Mouse (Mus musculus): Measurements from ENCODE around the gene Myo5a. TPM values are rescaled to one million over a fixed set of nuclear protein-coding genes. Genes with fewer than 3 reads are reported as not detected.

The Myo5a gene
- polyA plus RNA-seq, 1 experiment from 2014 or later: 22.3 TPM

DNA sequence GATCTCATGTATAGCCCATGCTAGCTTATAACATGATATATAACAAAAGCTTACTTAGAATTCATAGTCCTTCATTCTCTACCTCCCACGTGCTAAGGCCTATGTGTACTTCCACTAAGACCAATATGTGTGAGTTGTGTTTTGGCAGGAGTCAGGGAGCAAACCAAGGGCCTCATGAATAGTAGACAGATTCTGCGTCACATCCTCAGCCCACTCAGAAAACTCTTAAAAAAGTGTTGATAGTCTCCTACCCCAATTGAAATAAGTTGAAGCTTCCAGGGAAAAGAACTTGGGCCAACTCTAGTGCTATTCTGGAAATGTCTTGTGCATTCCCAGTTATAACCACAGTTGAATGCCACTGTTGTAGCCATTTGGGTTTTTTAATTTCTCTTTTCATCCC is 131.2 kb downstream of the Myo5a start:
- peaks cover 58% of the 10 kb centered on the region for H3K36me3 ChIP-seq

DNA sequence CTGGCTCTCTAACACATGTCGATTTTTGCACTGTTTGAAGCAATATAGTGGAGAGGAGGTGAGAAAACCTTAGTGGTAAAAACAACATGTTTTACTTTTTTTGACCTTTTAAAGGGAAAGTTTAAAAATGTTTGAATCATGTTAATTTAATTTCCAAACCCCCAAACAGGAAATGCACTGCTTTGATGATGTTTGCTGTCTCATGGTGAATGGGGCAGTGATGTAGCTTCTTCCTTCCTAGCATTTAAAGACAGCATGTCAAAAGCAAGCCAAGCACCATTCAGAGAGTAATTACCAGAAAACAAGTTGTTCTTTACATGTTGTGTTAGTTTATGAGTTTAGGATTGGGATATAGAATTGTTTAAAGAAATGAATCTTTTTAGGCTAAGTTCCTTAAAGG is 138.4 kb downstream of the Myo5a start:
- no peak overlapping the region for H3K4me2 ChIP-seq
- peaks cover 44% of the 10 kb centered on the region for H3K36me3 ChIP-seq
- no peaks in the 10 kb centered on the region for H3K27me3 ChIP-seq
- H3K9me3 ChIP-seq: no peaks in the 10 kb centered on the region
- no peak overlapping the region for H3K27ac ChIP-seq
- H3K9ac ChIP-seq (replicated peaks): no peak overlapping the region
- H3K4me3 ChIP-seq (replicated peaks): no peak overlapping the region
- 83% methylated on average over 1 of the region's 1 CpGs for WGBS
- H3K4me1 ChIP-seq (replicated peaks): 0 out of 2 replicates have a peak, but pooled peaks cover 7% of the 10 kb centered on the region
- no peak for ATAC-seq (ENCODE audit: insufficient number of reproducible peaks, insufficient read depth, low FRiP score, low TSS enrichment, low read depth)

More for the DNA sequence above, 131.2 kb downstream of the Myo5a start:
- 89% methylated on average over 2 of the region's 2 CpGs for WGBS
- H3K4me3 ChIP-seq (replicated peaks): no peak overlapping the region
- H3K9ac ChIP-seq (replicated peaks): no peak overlapping the region
- H3K9me3 ChIP-seq: no peaks in the 10 kb centered on the region
- no peak overlapping the region for H3K4me2 ChIP-seq
- H3K27ac ChIP-seq: no peak overlapping the region
- no peaks in the 10 kb centered on the region for H3K4me1 ChIP-seq (replicated peaks)
- H3K27me3 ChIP-seq: no peaks in the 10 kb centered on the region
- no peak for ATAC-seq (ENCODE audit: insufficient number of reproducible peaks, insufficient read depth, low FRiP score, low TSS enrichment, low read depth)

DNA sequence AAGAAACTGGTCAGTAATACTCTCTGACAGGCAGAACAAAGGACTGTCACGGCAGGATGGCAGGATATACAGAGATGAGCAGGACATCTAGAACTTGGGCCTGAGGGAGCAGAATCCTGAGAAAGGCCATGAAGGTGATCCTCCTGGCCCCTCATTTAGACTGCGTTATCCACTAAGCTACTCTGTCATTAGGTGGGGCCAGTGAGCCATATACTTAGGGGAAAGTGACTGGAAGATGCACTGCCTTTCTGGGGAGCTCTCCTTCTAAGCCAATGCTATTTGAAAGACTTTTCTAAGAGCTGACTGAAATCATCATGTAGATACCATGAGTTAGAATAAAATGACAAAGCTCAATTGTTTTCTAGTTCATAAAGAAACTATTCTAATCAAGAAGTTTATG is 139.5 kb downstream of the Myo5a start:
- Histone ChIP-seq H3K4me2 (no peak overlapping the region), H3K9ac (replicated peaks) (no peak overlapping the region), H3K9me3 (no peaks in the 10 kb centered on the region), H3K27me3 (no peaks in the 10 kb centered on the region), H3K4me1 (replicated peaks) (0 out of 2 replicates have a peak, but pooled peaks cover 7% of the 10 kb centered on the region), H3K36me3 (peaks cover 43% of the 10 kb centered on the region), H3K4me3 (replicated peaks) (no peak overlapping the region), H3K27ac (no peak overlapping the region)
- no peak for ATAC-seq (ENCODE audit: insufficient number of reproducible peaks, insufficient read depth, low FRiP score, low TSS enrichment, low read depth)
- WGBS: 65% methylated on average over 2 of the region's 2 CpGs

DNA sequence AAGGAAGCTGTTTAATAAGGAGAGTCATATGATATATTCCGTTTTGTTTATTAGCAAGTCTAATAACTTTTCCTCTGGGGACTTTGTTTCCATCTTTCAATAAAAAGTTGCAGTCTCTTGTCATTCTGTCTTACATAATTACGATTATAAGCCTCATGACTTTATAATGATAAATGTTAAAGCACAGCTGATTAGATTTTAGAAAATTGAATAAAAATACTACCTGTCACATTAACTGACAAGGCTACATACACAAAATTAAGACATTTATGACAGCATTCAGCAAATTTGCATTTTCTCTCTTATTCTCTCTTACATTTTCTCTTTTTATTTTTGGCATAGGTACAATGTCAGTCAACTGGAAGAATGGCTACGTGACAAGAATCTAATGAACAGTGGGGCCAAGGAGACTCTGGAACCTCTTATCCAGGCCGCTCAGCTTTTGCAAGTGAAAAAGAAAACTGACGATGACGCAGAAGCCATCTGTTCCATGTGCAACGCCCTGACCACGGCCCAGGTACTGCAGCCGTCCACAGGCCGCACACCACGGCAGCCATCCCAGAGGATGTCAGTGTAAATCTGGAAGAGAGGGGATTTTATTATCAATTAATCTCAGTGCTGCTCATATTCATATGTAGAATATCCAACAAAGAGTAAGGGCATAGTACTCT is 144.1 kb downstream of the Myo5a start:
- 93% methylated on average over 11 of the region's 11 CpGs for WGBS
- no peak overlapping the region for H3K27ac ChIP-seq
- no peak overlapping the region for H3K9ac ChIP-seq (replicated peaks)
- no peak for ATAC-seq (ENCODE audit: insufficient number of reproducible peaks, insufficient read depth, low FRiP score, low TSS enrichment, low read depth)
- 0 out of 2 replicates have a peak, but pooled peaks cover 7% of the 10 kb centered on the region for H3K4me1 ChIP-seq (replicated peaks)
- no peaks in the 10 kb centered on the region for H3K9me3 ChIP-seq
- H3K27me3 ChIP-seq: no peaks in the 10 kb centered on the region
- no peak overlapping the region for H3K4me2 ChIP-seq
- no peak overlapping the region for H3K4me3 ChIP-seq (replicated peaks)
- peaks cover 67% of the 10 kb centered on the region for H3K36me3 ChIP-seq

DNA sequence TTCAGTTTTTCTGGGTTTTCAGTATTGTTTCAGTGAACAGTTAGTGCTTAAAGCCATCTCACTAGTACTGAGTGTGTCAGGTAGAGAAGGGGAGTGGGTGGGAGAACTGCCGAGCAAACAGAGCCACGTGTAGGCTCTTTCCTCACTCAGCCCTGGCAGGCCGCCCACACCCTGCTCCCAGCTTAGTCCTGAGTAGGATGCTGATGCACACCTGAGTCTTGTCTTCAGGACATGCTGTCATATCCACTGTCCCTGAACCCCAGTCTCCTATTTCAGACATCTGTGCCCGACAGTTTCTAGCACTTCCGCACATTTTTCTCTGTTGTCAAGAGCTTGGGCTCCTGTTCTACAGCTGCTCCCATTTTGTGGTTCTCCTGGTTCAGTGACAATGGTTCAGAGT is 149.1 kb downstream of the Myo5a start:
- 79% methylated on average over 5 of the region's 5 CpGs for WGBS
- Histone ChIP-seq H3K4me2 (no peak overlapping the region), H3K27ac (no peak overlapping the region), H3K4me1 (replicated peaks) (peaks cover 5% of the 10 kb centered on the region; the same call in 1 of the 2 replicates), H3K4me3 (replicated peaks) (no peak overlapping the region), H3K36me3 (peaks cover 45% of the 10 kb centered on the region), H3K9me3 (no peaks in the 10 kb centered on the region), H3K9ac (replicated peaks) (no peak overlapping the region), H3K27me3 (no peaks in the 10 kb centered on the region)
- no peak for ATAC-seq (ENCODE audit: insufficient number of reproducible peaks, insufficient read depth, low FRiP score, low TSS enrichment, low read depth)

- Histone ChIP-seq H3K4me1 (replicated peaks) (peaks cover 5% of the 10 kb centered on the region; the same call in 1 of the 2 replicates), H3K4me3 (replicated peaks) (no peak overlapping the region), H3K9me3 (no peaks in the 10 kb centered on the region), H3K4me2 (no peak overlapping the region), H3K9ac (replicated peaks) (no peak overlapping the region), H3K27me3 (no peaks in the 10 kb centered on the region), H3K27ac (no peak overlapping the region), H3K36me3 (peaks cover 28% of the 10 kb centered on the region)
- no peak; the same call in 1 of the 2 replicates for ATAC-seq (ENCODE audit: insufficient number of reproducible peaks, insufficient read depth, low FRiP score, low TSS enrichment, low read depth)
- 68% methylated on average over 10 of the region's 10 CpGs for WGBS
Measured at GRCm38 (mm10) chr9:75221420-75222287, 150.8 kb downstream of the Myo5a start.

- Histone ChIP-seq H3K4me3 (replicated peaks) (peak within 1 kb of the TSS; percentile 46), H3K9me3 (no peaks in the 10 kb centered on the region), H3K27ac (no peak within 1 kb of the TSS), H3K4me1 (replicated peaks) (peaks cover 6% of the 10 kb centered on the region), H3K27me3 (peaks cover 42% of the 10 kb centered on the region), H3K9ac (replicated peaks) (peak within 1 kb of the TSS; percentile 31; the same call in 1 of the 2 replicates), H3K4me2 (peak within 1 kb of the TSS; percentile 83), H3K36me3 (no peaks in the 10 kb centered on the region)
- 0 out of 2 replicates have a peak, but pooled peaks have one; percentile 4 for ATAC-seq (ENCODE audit: insufficient number of reproducible peaks, insufficient read depth, low FRiP score, low TSS enrichment, low read depth)
- 3% methylated on average over 48 of the region's 48 CpGs for WGBS
Measured at GRCm38 (mm10) chr9:75231841-75232746, 161.3 kb downstream of the Myo5a start, which contains the start of gene Myo5c. Gene Myo5c (plus strand): TSS chr9:75232020.

GRCm38 (mm10) chr9:75232860-75233259 is 162.0 kb downstream of the Myo5a start:
- ATAC-seq (ENCODE audit: insufficient number of reproducible peaks, insufficient read depth, low FRiP score, low TSS enrichment, low read depth): no peak
- H3K4me1 ChIP-seq (replicated peaks): peaks cover 6% of the 10 kb centered on the region
- H3K9ac ChIP-seq (replicated peaks): no peak overlapping the region
- H3K9me3 ChIP-seq: no peaks in the 10 kb centered on the region
- WGBS: 44% methylated on average over 4 of the region's 8 CpGs
- no peak overlapping the region for H3K4me2 ChIP-seq
- peaks cover 42% of the 10 kb centered on the region for H3K27me3 ChIP-seq
- H3K27ac ChIP-seq: no peak overlapping the region
- H3K36me3 ChIP-seq: no peaks in the 10 kb centered on the region
- H3K4me3 ChIP-seq (replicated peaks): no peak overlapping the region

DNA sequence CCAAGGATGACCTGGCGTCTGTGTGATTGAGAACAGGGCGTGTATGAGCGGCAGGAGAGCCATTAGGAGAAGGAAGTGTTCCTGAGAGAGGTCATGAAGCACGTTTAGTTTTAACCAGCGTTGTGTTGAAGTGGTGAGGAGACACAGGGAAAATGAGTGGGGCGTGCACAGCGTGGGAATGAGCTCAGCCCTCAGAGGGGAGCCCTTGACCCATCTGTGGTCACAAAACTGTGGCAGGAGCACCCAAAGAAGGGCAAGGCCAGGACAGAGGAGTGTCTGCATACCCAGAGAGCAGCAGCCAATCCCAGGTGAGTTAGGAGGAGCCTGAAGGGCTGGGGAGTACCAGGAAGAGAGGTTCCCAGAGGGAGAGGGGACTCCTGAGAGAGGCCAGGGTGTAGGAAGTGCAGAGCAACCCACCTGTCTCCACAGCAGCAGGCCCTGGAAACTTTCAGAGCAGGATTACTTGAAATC is 163.5 kb downstream of the Myo5a start:
- 30% methylated on average over 7 of the region's 7 CpGs for WGBS
- ATAC-seq (ENCODE audit: insufficient number of reproducible peaks, insufficient read depth, low FRiP score, low TSS enrichment, low read depth): no peak

DNA sequence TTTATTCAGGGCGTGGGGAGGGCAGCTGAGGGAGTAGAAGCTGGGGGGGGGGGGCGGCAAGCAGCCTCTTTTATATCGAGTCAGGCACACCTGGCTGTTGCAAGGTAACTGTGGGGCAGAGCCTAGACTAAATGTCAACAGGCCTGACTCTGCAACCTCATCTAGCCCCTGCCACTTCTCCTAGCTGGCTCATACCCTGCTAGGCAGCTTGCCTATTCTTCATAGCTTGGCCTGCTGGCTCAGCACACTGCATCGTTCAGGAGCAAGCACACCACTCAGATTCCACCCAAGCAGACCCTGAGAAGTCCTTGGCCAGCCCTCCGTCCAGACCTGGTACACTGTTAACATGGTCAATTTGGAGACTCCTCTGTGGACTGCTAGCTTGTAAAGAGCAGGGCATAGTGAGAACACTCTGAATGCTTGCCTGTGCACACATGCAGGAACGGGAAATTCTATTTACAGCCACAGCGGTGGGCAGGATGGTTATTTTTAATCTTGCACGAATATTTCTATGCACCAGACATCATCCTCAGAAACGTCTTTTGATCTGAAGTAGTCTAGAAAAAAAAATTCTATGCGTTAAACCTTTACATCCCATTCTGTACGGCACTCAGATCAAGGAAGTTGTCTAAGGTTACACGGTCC is 164.3 kb downstream of the Myo5a start:
- Histone ChIP-seq H3K9me3 (no peaks in the 10 kb centered on the region), H3K27ac (no peak overlapping the region), H3K4me2 (no peak overlapping the region), H3K4me3 (replicated peaks) (no peak overlapping the region), H3K9ac (replicated peaks) (no peak overlapping the region), H3K36me3 (no peaks in the 10 kb centered on the region), H3K4me1 (replicated peaks) (peaks cover 6% of the 10 kb centered on the region), H3K27me3 (peaks cover 42% of the 10 kb centered on the region)
- ATAC-seq (ENCODE audit: insufficient number of reproducible peaks, insufficient read depth, low FRiP score, low TSS enrichment, low read depth): no peak
- 71% methylated on average over 12 of the region's 12 CpGs for WGBS

More for the DNA sequence above, 163.5 kb downstream of the Myo5a start:
- Histone ChIP-seq H3K9ac (replicated peaks) (no peak overlapping the region), H3K4me1 (replicated peaks) (peaks cover 6% of the 10 kb centered on the region), H3K9me3 (no peaks in the 10 kb centered on the region), H3K4me2 (no peak overlapping the region), H3K27ac (no peak overlapping the region), H3K4me3 (replicated peaks) (no peak overlapping the region), H3K36me3 (no peaks in the 10 kb centered on the region), H3K27me3 (peaks cover 42% of the 10 kb centered on the region)
